Mouse (Mus musculus) forebrain, embryonic 15.5 days (tissue): ENCODE measurements around the gene Ap5b1. TPM values are rescaled to one million over a fixed set of nuclear protein-coding genes. Genes with fewer than 3 reads are reported as not detected.

Source experiments
- ATAC-seq: fragments of 200-750 bp; cut with Nextera tagmentation; replicated peaks from 2 replicates; pipeline ENCODE4 v1.8.0; 2017; ENCODE audit warnings: mild to moderate bottlenecking, moderate TSS enrichment, moderate library complexity
- H3K27ac ChIP-seq: fragments of 300-500 bp; sonication (generic); replicated peaks from 2 replicates; pipeline ENCODE4 v1.5.1; 2015; ENCODE audit warnings: mild to moderate bottlenecking, inconsistent platforms
- H3K27me3 ChIP-seq: fragments of 300-500 bp; sonication (generic); 2 replicates; pipeline ENCODE4 v1.6.1; 2015; ENCODE audit warnings: inconsistent platforms
- H3K36me3 ChIP-seq: fragments of 300-500 bp; sonication (generic); 2 replicates; pipeline ENCODE4 v1.6.1; 2015; ENCODE audit warnings: mild to moderate bottlenecking, inconsistent platforms
- H3K4me1 ChIP-seq: fragments of 300-500 bp; sonication (generic); 2 replicates; pipeline ENCODE4 v1.6.1; 2015; ENCODE audit warnings: inconsistent platforms
- H3K4me2 ChIP-seq: fragments of 300-500 bp; sonication (generic); replicated peaks from 2 replicates; pipeline ENCODE4 v1.6.1; 2015; ENCODE audit warnings: mild to moderate bottlenecking, inconsistent platforms
- H3K4me3 ChIP-seq: fragments of 300-500 bp; sonication (generic); 2 replicates; pipeline ENCODE4 v1.5.1; 2015; ENCODE audit warnings: mild to moderate bottlenecking, inconsistent platforms
- H3K9ac ChIP-seq: fragments of 300-500 bp; sonication (generic); replicated peaks from 2 replicates; pipeline ENCODE4 v1.6.1; 2015; ENCODE audit warnings: mild to moderate bottlenecking, inconsistent platforms
- H3K9me3 ChIP-seq: fragments of 300-500 bp; sonication (generic); 2 replicates; pipeline ENCODE4 v1.6.1; 2016; ENCODE audit warnings: inconsistent platforms
- WGBS: fragments of 180-500 bp; shearing (Covaris S2); methylation state at CpG from one replicate; pipeline ENCODE4 v1.1.7; 2015; ENCODE audit warnings: mixed read lengths; 5-methylcytosine and 5-hydroxymethylcytosine counted together
- polyA plus RNA-seq: library from polyadenylated mRNA; unstranded; fragments of >200 nt; fragmentation: Nextera tagmentation; extraction: Ambion mirVana; gene quantifications from 2 replicates; pipeline ENCODE4 v1.2.1, GENCODE M21; 2015

Gene Ap5b1
- polyA plus RNA-seq, 1 experiment from 2014 or later, result 2.2 TPM

DNA sequence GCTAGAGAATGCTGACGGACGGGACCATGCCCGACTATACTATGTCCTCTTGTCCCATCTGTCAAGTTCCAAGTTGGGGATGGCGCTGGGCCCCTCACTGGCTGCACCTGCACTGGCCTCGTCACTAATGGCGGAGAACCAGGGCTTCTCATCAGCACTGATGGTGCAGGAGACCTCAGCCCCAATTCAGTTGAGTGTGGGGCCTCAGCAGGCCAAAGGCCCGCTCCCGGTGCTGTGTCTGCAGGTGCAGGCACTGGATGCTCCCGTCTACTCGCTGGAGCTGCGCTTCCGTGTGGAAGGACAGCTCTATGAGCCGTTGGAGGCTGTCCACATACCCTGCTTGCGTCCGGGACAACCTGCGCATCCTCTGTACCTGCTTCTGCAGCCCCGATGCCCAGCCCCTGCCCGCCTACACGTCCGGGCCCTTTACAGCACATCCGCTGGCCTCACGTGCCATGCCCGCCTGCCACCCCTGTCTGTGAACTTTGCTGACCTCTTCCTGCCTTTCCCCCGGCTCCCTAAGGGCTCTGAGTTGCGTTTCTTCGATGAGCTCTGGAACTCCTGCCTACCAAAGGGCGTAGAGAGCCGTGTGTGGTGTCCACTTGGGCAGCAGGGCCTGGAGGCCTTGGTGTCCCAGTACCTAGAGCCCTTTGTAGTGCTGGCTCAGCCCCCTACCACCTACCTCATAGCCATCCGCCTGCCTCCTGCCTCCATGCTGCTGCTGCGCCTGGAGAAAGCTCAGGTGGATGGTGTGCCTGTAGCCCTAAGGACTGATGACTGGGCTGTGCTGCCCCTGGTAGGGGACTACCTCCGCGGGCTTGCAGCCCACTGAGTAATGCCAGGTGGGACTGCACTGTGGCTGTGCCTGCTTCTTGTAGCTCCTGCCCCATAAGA is 2.8 kb downstream of the Ap5b1 start:
- Histone ChIP-seq H3K27ac (no peak overlapping the region), H3K36me3 (no peaks in the 10 kb centered on the region), H3K4me3 (no peak overlapping the region), H3K27me3 (no peaks in the 10 kb centered on the region), H3K9me3 (no peaks in the 10 kb centered on the region), H3K9ac (no peak overlapping the region), H3K4me2 (no peak overlapping the region), H3K4me1 (peaks cover 17% of the 10 kb centered on the region)
- ATAC-seq, result no peak
- 90% methylated on average over 32 of the region's 32 CpGs for WGBS

DNA sequence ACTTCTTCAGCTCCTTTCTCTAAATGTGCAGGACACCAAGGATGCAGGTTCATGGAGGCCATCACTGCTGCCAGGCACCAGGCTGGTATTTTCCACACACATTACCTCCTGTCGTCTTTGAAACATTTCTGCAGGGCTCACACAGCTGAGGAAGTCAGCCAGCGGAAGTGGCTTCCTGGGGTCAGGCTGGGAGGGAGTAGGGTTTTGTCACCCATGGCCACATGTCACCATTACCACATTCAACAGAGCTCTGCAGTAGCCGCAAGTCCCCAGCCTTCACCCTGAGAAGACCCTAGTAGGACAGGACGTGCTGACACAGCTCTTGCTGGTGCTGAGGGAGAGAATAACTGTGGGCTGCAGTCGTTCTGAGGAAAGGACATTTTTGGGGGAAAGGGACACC is 4.0 kb downstream of the Ap5b1 start:
- 79% methylated on average over 5 of the region's 5 CpGs for WGBS
- Histone ChIP-seq H3K27me3 (no peaks in the 10 kb centered on the region), H3K4me3 (no peak overlapping the region), H3K4me2 (no peak overlapping the region), H3K9ac (no peak overlapping the region), H3K36me3 (no peaks in the 10 kb centered on the region), H3K9me3 (no peaks in the 10 kb centered on the region), H3K4me1 (peaks cover 15% of the 10 kb centered on the region), H3K27ac (no peak overlapping the region)
- no peak for ATAC-seq

DNA sequence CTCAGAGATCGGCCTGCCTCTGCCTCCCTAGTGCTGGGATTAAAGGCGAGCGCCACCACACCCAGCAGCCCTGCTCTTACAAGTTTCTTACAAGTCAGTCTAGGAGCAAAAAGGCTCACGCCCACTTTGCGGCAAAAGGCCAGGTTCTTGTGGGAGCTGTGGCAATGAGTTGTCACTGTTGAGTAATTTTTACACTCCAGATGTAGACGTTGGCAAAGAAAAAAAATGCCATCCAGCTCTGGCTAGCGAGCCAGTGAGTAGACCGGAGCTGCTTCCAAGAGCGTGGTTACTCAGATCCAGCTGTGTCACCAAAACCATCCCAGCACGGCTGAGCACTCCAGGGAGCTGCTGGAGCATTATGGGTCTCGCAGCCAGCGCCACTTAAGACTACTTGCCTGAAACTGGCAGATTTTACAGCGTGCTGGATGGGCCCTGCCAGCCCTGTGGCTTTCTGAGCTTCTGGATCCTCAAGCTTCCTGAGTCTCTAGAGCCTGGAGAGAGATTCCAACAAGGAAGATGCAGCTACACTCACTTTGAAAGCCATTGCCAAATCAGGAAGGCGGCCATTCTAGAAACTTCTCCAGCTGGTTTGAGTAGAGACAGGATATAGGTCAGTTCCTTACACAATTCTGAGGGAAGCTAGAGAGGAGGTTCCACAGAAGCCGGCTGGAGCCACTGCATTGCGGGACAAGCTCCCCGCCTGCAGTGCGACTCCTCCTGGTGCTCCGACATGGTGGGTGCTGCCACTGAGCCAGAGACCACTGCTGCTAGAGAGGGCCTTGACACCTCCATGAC is 4.7 kb downstream of the Ap5b1 start:
- no peak for ATAC-seq
- Histone ChIP-seq H3K27ac (no peak overlapping the region), H3K4me3 (no peak overlapping the region), H3K27me3 (no peaks in the 10 kb centered on the region), H3K36me3 (no peaks in the 10 kb centered on the region), H3K9ac (no peak overlapping the region), H3K4me2 (no peak overlapping the region), H3K4me1 (peaks cover 9% of the 10 kb centered on the region), H3K9me3 (no peaks in the 10 kb centered on the region)
- WGBS, result 83% methylated on average over 19 of the region's 19 CpGs

DNA sequence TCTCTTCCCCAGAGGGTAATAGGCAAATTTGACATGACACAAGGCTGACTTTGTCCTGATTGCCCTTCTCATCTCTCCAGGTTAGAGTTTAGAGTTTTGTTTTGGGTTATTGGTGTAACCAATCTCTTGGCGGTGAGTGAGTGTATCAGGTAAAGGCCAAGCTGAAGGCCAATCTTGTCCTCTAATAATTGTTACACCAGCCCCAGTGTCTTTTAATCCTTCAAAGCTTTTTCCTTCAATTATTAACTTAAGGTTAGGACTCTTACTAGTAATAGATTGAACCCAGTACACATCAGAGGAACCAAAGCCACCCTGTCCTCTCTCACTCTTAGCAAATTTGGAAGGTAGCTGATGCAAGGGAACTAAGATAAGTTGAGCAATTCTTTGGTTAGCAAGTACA is 7.5 kb downstream of the Ap5b1 start:
- ATAC-seq, result no peak
- Histone ChIP-seq H3K4me1 (no peaks in the 10 kb centered on the region), H3K27ac (no peak overlapping the region), H3K9ac (no peak overlapping the region), H3K27me3 (no peaks in the 10 kb centered on the region), H3K4me3 (no peak overlapping the region), H3K9me3 (no peaks in the 10 kb centered on the region), H3K4me2 (no peak overlapping the region), H3K36me3 (no peaks in the 10 kb centered on the region)
- 100% methylated on average over 1 of the region's 1 CpGs for WGBS

DNA sequence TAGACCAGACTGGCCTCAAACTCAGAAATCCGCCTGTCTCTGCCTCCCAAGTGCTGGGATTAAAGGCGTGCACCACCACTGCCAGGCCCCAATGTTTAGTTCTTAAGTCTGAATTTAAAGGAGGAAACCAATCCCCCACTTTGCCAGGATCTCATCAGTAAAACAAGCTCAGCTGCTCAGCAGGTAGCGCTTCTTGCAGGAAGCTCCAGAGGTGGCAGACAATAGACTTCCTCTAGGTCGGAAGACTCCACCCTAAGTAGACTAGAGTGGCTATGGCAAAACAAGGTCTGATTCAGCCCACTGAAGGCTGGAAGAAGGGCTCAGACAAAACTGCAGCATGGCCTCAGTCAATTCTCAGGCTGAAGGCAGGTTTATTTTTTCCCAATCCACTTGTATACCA is 12.1 kb downstream of the Ap5b1 start:
- no peak for ATAC-seq
- WGBS, result 73% methylated on average over 4 of the region's 4 CpGs

DNA sequence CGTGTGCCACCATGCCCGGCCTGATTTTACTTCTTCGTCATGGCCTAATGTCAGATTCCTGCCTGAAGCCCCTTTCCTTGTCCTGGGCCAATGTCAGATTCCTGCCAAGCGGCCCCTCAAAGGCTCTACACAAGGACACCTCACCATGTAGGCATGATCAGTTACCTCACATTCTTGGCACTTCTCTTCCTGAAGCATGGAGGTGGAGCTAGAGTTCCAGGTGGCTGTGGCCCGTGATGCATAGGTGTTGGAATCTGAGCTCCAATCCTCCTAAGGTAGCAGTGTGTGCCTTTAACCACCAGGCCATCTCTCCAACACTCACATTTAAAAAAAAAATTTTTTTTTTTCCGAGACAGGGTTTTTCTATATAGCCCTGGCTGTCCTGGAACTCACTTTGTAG is 13.0 kb downstream of the Ap5b1 start:
- H3K4me1 ChIP-seq, result no peaks in the 10 kb centered on the region
- H3K4me3 ChIP-seq, result no peak overlapping the region
- no peaks in the 10 kb centered on the region for H3K27me3 ChIP-seq
- H3K9me3 ChIP-seq, result no peaks in the 10 kb centered on the region
- H3K36me3 ChIP-seq, result no peaks in the 10 kb centered on the region
- no peak overlapping the region for H3K9ac ChIP-seq
- no peak for ATAC-seq
- no peak overlapping the region for H3K4me2 ChIP-seq
- no peak overlapping the region for H3K27ac ChIP-seq
- 89% methylated on average over 6 of the region's 6 CpGs for WGBS

More for the DNA sequence above, 12.1 kb downstream of the Ap5b1 start:
- Histone ChIP-seq H3K9ac (no peak overlapping the region), H3K4me3 (no peak overlapping the region), H3K27ac (no peak overlapping the region), H3K4me1 (no peaks in the 10 kb centered on the region), H3K9me3 (no peaks in the 10 kb centered on the region), H3K4me2 (no peak overlapping the region), H3K27me3 (no peaks in the 10 kb centered on the region), H3K36me3 (no peaks in the 10 kb centered on the region)

DNA sequence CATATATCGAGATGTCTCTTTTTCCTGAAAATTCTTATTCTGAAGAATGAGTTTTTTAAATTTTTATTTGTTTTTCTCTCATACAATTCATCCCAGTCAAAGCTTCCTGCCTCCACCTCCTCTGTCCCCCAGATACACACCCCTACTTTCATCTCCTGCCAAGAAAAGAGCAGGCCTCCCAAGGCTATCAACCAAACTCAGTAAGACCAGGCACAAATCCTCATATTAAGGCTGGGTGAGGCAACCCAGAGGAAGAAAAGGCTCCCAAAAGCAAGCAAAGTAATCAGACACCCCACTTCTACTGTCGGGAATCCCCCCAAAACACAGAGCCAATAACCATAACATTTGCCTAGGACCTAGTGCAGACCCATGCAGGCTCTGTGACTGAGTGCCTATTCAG is 14.2 kb downstream of the Ap5b1 start:
- whole genome bisulfite sequencing, result 85% methylated on average over 2 of the region's 2 CpGs
- no peak overlapping the region for H3K9ac ChIP-seq
- ATAC-seq, result no peak

DNA sequence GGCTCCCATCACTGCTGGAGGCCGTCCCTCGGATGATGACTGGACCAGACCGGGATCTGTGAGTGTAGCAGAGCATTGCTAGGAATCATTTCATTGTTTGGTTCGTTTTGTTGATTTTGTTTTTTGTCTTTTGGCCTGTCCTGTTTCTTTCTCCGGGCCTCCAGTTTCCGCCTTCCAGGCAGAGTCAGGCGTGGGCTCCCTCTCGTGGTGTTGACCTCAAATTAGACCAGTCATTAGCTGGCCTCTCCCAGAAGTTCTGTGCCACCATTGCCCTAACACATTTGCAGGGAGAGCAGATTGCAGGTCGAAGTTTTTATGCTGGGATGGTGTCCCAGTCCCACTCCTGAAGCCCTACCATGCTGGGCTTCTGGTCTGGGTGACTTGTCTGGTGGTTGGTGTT is 21.3 kb downstream of the Ap5b1 start:
- 78% methylated on average over 9 of the region's 9 CpGs for WGBS
- H3K4me3 ChIP-seq, result no peak overlapping the region
- H3K36me3 ChIP-seq, result no peaks in the 10 kb centered on the region
- no peak for ATAC-seq
- no peak overlapping the region for H3K9ac ChIP-seq
- H3K27me3 ChIP-seq, result no peaks in the 10 kb centered on the region
- no peak overlapping the region for H3K27ac ChIP-seq
- no peaks in the 10 kb centered on the region for H3K9me3 ChIP-seq
- no peaks in the 10 kb centered on the region for H3K4me1 ChIP-seq
- no peak overlapping the region for H3K4me2 ChIP-seq

More for the DNA sequence above, 14.2 kb downstream of the Ap5b1 start:
- no peak overlapping the region for H3K4me3 ChIP-seq
- H3K9me3 ChIP-seq, result no peaks in the 10 kb centered on the region
- H3K36me3 ChIP-seq, result no peaks in the 10 kb centered on the region
- H3K27ac ChIP-seq, result no peak overlapping the region
- H3K27me3 ChIP-seq, result no peaks in the 10 kb centered on the region
- H3K4me2 ChIP-seq, result no peak overlapping the region
- H3K4me1 ChIP-seq, result no peaks in the 10 kb centered on the region

DNA sequence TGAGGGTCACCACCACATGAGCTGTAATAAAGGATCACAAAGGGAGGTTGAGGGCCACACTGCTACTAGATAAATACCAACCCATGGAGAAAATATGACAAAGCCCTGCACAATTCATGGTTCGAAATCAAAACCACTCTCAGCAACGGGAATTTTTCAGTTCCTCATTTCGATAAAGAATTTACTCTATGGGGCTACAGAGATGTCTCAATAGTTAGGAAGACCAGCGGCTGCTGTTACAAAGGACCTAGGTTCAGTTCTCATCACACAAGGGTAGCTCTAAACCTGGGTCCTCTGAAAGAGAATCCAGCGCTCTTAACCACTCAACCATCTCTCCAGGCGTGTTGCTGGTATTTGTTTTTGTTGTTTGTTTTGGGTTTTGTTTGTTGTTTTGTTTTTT is 24.1 kb downstream of the Ap5b1 start:
- no peaks in the 10 kb centered on the region for H3K36me3 ChIP-seq
- no peak overlapping the region for H3K4me3 ChIP-seq
- no peaks in the 10 kb centered on the region for H3K4me1 ChIP-seq
- no peaks in the 10 kb centered on the region for H3K27me3 ChIP-seq
- ATAC-seq, result no peak
- no peak overlapping the region for H3K27ac ChIP-seq
- no peaks in the 10 kb centered on the region for H3K9me3 ChIP-seq
- 90% methylated on average over 6 of the region's 6 CpGs for WGBS
- no peak overlapping the region for H3K4me2 ChIP-seq
- no peak overlapping the region for H3K9ac ChIP-seq

DNA sequence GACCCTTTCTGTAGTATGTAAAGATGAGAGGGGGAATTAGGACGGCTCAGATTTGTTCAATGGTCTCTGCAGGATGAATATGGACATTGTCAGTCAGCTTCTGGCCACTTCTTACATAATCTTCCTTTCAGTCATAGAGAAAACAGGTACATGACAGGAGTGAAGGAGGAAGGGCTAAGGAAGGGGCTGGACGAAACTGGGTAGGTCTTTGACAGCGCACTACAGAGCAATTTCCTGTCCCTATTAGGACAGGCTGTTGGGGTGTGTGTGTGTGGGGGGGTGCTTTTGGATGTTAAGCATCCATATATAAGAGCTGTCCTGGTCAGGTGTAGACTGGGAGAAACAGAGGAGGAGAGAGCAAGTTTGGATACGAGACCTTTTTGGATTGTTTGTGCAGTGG is 31.4 kb downstream of the Ap5b1 start:
- Histone ChIP-seq H3K9me3 (no peaks in the 10 kb centered on the region), H3K27me3 (no peaks in the 10 kb centered on the region), H3K27ac (no peak overlapping the region), H3K4me1 (peaks cover 14% of the 10 kb centered on the region), H3K36me3 (peaks cover 16% of the 10 kb centered on the region), H3K4me3 (no peak overlapping the region), H3K9ac (no peak overlapping the region), H3K4me2 (no peak overlapping the region)
- ATAC-seq, result no peak
- WGBS, result 81% methylated on average over 4 of the region's 4 CpGs

DNA sequence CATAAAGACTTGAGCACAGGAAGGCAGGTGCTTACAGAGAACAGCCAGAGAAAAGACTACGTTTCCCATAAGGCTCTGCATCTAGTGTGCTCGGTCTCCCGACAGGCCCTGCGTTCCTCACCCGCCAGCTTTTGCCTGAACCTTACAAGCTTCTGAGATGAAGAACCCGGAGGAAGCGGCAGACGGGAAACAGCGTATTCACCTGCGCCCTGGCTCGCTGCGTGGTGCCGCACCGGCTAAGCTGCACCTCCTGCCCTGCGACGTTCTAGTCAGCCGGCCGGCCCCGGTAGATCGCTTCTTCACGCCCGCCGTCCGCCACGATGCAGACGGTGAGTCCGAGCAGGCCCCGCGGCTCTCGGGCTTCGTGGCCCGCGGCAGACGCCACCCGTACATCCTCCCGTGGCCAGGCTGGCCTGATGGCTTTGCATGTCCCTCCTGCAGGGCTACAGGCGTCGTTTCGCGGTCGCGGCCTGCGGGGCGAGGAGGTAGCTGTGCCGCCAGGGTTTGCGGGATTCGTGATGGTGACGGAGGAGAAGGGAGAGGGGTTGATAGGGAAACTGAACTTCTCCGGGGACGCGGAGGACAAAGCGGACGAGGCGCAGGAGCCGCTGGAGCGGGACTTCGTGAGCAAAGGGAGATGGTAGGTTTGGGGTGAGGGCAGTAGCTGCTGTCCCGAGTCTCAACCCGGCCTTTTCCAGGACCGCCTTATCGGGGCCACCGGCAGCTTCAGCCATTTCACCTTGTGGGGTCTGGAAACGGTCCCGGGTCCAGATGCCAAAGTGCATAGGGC is 34.1 kb downstream of the Ap5b1 start, which contains the start of gene Rnaseh2c:
Gene Rnaseh2c, plus strand, starts transcription at position 122 of the 790 bp plus-strand sequence.
- Histone ChIP-seq H3K9me3 (no peaks in the 10 kb centered on the region), H3K36me3 (peaks cover 43% of the 10 kb centered on the region), H3K27me3 (no peaks in the 10 kb centered on the region), H3K4me3 (peak within 1 kb of the TSS; percentile 67), H3K4me2 (peak within 1 kb of the TSS; percentile 91), H3K4me1 (peaks cover 14% of the 10 kb centered on the region), H3K27ac (peak within 1 kb of the TSS; percentile 81), H3K9ac (peak within 1 kb of the TSS; percentile 83)
- WGBS, result under 1% methylated on average over 64 of the region's 64 CpGs
- peak; percentile 95 for ATAC-seq

DNA sequence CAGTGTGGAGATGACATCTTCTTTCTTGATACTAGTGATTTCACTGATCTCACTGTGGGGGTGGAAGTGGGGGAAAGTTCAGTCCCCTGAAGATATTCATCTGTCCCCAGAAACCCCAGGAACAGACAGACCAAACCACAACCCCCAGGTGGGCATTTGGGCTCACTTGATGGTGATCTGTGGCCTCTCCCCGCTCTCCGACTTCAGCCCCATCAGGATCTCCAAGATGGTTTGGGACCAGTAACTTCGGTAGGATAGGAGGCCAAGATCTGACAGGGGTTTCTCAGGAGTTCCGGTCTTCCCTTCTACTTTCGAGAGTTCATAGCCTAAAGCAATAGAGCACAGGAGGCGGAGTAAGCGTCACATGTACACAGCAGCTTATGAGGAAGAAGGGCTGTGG is 35.8 kb downstream of the Ap5b1 start:
- Histone ChIP-seq H3K4me3 (no peak overlapping the region), H3K4me2 (no peak overlapping the region), H3K27ac (no peak overlapping the region), H3K9me3 (no peaks in the 10 kb centered on the region), H3K9ac (no peak overlapping the region), H3K36me3 (peaks cover 56% of the 10 kb centered on the region), H3K4me1 (peaks cover 24% of the 10 kb centered on the region), H3K27me3 (no peaks in the 10 kb centered on the region)
- 89% methylated on average over 7 of the region's 7 CpGs for WGBS
- no peak for ATAC-seq
